Mouse (Mus musculus) ES-E14 (cell line): ENCODE results near the gene Erc1.

Source experiments
- CHD2 ChIP-seq: IDR thresholded peaks from 2 replicates; pipeline ENCODE4 v1.6.1; 2014; ENCODE audit warnings: mild to moderate bottlenecking, low read depth, low read length, inconsistent platforms
- HCFC1 ChIP-seq: IDR thresholded peaks from 2 replicates; pipeline ENCODE4 v1.6.1; 2012; ENCODE audit warnings: low read length, inconsistent platforms, borderline replicate concordance; ENCODE audit not compliant: insufficient read depth
- ZNF384 ChIP-seq: IDR thresholded peaks from 2 replicates; pipeline ENCODE4 v1.6.1; 2012; ENCODE audit warnings: low read depth, low read length, inconsistent platforms

DNA sequence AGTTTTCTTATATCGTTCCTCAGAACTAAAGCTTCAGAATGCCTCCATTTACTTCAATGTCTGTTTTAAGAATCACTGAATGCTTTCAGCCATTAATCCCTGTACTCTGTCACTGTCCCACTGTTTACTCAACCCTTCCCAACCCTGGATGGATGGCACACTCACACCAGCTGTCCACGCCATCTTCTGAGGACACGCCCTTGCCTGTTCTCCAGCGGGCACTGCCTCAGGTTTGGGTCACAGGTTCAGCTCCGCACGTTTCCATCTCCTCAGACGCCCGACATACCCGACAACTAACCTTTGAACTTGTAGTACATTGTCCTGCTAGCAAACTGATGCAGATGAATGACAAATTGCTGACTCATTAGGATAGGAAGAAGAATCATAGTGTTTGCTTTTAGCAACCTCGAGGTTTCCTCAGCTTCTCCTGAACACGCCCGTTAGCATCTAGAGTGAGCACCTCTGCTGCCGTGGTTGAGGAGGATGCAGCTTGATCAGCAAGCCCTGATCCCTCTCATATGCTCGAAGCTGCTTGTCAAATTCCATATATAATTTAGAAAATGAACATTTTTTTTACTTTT lies 204.0 kb downstream of the Erc1 start:
- TF ChIP-seq CHD2 (no peak), HCFC1 (no peak), ZNF384 (no peak)
